Mouse (Mus musculus) adrenal gland, adult 10 weeks (tissue): ENCODE data around the gene Scn3a. TPM values are rescaled to one million over a fixed set of nuclear protein-coding genes. Genes with fewer than 3 reads are reported as not detected.

Source experiments
- polyA plus RNA-seq: library from polyadenylated mRNA; stranded (reverse); fragments of 350-450 nt; fragmentation: Illumina TruSeq; extraction: RNeasy Lipid Tissue Mini Kit (QIAGEN cat#74804); gene quantifications from one replicate; pipeline ENCODE4 v1.2.3, GENCODE M21; 2014; ENCODE audit warnings: low read depth, low replicate concordance

The Scn3a gene
- 7.6 TPM for polyA plus RNA-seq

GRCm38 (mm10) chr2:65566793-65567787 lies at the start of gene Scn3a:
Gene Scn3a, minus strand, starts transcription at chr2:65567627.

Other genes with a start within 250 kb of the Scn3a start
- gene Slc38a11, start 203.6 kb downstream of the Scn3a start, polyA plus RNA-seq, result 148 TPM
- gene Scn2a, start 53.1 kb upstream of the Scn3a start, polyA plus RNA-seq, result 0.87 TPM